Mouse (Mus musculus) central nervous system, embryonic 14 days (tissue): ENCODE measurements around the gene Cdc42bpb. TPM values are rescaled to one million over a fixed set of nuclear protein-coding genes. Genes with fewer than 3 reads are reported as not detected.

Experiments used
- polyA plus RNA-seq: library from polyadenylated mRNA; depleted of rRNA; stranded (reverse); fragments of >200 nt; gene quantifications from 2 replicates; pipeline ENCODE4 v1.2.3, GENCODE M21; 2012; rRNA removed

Cdc42bpb gene
- polyA plus RNA-seq: 174 and 181 TPM in 2 replicates

DNA sequence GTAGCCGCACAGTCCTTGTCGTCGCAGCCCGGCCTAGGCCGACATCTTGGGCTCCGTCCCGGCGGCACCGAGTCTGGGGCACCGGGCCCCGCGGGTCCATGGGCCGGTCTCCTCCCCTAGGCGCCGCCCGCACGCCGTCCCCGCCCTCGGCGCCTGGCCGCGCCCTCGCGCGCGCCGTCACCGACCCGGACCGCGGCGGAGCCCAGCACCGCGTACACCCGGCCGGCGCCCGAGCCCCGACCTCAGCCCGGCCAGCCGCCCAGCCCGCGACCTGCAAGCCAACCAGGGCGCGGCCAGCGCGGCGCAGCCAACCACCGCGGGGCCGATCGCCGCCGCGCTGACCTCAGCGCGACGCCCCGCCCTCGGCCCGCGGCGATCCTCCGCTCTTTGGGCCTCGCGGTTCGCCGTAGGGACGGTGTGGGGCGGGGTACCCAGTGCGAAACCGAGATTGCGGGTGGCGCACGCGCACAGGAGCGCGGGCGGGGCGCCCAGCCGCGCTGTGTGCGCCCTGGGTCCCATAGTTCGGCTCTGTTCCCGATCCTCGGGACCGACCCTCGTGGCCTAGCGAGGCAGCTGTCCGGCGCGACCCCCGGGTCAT is at the start of gene Cdc42bpb:
Cdc42bpb (minus strand) TSS at position 343 of the 598 bp plus-strand sequence.

DNA sequence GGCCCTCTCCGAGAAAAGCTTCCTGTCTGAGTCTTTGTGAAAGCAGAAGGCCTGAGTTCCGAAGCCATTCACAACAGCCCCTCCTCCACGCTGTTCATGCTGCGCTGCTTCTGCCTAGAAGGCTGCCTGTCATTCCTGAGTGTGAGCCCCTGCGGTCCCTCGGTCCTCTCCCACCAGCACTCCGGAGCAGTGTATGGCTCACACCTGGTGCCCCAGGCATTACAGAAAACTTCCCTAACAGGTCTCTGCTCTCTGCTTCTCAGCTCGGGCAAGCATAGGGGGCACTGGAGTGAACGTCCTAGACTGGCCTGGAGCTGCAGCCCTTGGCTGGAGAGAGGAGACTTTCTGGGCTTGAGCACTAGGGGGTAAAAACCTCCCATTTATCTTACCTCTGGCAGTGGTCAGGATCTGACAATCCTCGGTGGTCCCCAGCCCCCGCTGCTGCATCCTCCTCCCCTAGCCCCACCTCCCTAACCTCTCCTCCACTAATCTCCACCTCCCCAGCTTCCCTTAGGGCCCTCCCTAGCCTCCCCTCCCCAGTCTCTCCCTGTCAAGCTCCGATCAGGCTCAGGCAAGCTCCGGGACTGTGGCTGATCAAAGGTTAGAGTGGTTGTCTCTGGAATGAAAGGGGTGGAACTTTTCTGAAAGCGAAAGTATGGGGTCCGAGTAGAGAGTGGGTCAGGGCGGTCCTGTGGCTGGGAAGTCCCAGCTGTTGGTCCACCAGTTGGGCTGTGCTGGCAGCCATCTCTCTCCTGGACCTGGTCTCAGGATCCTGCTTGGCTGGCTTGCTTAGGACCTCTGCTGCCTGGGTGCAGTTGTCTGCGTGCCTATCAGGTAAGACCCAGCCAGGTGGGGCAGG is 39.6 kb upstream of the Cdc42bpb start, which contains the start of gene Exoc3l4:
Exoc3l4 (plus strand) TSS at position 97 of the 859 bp plus-strand sequence.

DNA sequence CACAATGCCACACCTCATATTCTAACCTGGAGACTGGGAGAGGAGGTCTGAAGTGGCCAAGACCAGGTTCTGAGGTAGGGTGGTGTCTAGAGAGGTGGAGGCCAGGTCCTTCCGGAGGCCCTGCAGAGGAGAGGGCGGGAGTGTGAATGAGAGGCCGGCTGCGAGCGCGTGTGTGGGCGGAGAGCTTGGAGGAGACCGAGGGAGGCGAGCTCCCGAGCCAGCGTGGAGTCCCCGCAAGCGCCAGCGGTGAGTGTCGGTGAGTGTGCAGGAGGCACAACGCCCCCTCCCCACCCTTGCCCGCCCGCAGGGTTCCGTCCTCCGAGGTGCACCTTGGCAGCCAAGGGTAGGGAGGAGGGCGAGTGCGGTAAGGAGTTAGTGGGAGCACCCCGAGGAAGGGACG is 29.1 kb upstream of the Cdc42bpb start, which contains the start of gene Lbhd2:
Lbhd2 (plus strand) TSS at position 188 of the 400 bp plus-strand sequence.

GRCm38 (mm10) chr12:111270629-111271277 is 106.8 kb downstream of the Cdc42bpb start, which contains the start of gene Amn:
TSS of gene Amn (plus strand) at chr12:111271095.

Other genes starting within 250 kb of the Cdc42bpb start
- gene Traf3, start 211.3 kb downstream of the Cdc42bpb start, polyA plus RNA-seq: 29.4 and 30.1 TPM in 2 replicates
- gene 4930595D18Rik, start 193.2 kb downstream of the Cdc42bpb start, polyA plus RNA-seq: 0.09 and 0.22 TPM in 2 replicates
- 4.7 and 5.3 TPM in 2 replicates for gene Amn, start 106.6 kb downstream of the Cdc42bpb start, polyA plus RNA-seq
- gene Lbhd2, start 29.1 kb upstream of the Cdc42bpb start, polyA plus RNA-seq: 0.34 and 2.2 TPM in 2 replicates
- gene Exoc3l4, start 39.3 kb upstream of the Cdc42bpb start, polyA plus RNA-seq: 3.6 and 5.1 TPM in 2 replicates
- 1.0 and 3.3 TPM in 2 replicates for gene Tnfaip2, start 64.8 kb upstream of the Cdc42bpb start, polyA plus RNA-seq
- 1.7 and 5.6 TPM in 2 replicates for gene Gm266, start 108.1 kb upstream of the Cdc42bpb start, polyA plus RNA-seq
- gene Eif5, start 160.3 kb upstream of the Cdc42bpb start, polyA plus RNA-seq: 146 and 153 TPM in 2 replicates
- gene Mark3, start 196.8 kb upstream of the Cdc42bpb start, polyA plus RNA-seq: 98.0 and 106 TPM in 2 replicates